Mouse (Mus musculus) stomach, embryonic 16.5 days (tissue): ENCODE results near the gene Tbc1d10a. TPM values are rescaled to one million over a fixed set of nuclear protein-coding genes. Genes with fewer than 3 reads are reported as not detected.
A peak's percentile ranks its signal among the peaks of the same experiment; 100 is the strongest.

Experiments
- ATAC-seq: fragments of 200-750 bp; cut with Nextera tagmentation; 2 replicates; pipeline ENCODE4 v1.8.0; 2017; ENCODE audit warnings: moderate number of reproducible peaks, moderate TSS enrichment; ENCODE audit not compliant: insufficient read depth, low FRiP score
- H3K27ac ChIP-seq: fragments of 300-500 bp; sonication (generic); 2 replicates; pipeline ENCODE4 v1.5.1; 2014; ENCODE audit warnings: low read length
- H3K27me3 ChIP-seq: fragments of 300-500 bp; sonication (generic); 2 replicates; pipeline ENCODE4 v1.6.1; 2014; ENCODE audit warnings: low read length, control low read depth, mixed read lengths; ENCODE audit not compliant: control insufficient read depth, insufficient read depth
- H3K36me3 ChIP-seq: fragments of 300-500 bp; sonication (generic); 2 replicates; pipeline ENCODE4 v1.6.1; 2014; ENCODE audit warnings: low read length; ENCODE audit not compliant: control insufficient read depth, insufficient read depth
- H3K4me1 ChIP-seq: fragments of 300-500 bp; sonication (generic); 2 replicates; pipeline ENCODE4 v1.6.1; 2014; ENCODE audit warnings: low read length, control low read depth, mixed read lengths; ENCODE audit not compliant: control insufficient read depth, insufficient read depth
- H3K4me2 ChIP-seq: fragments of 300-500 bp; sonication (generic); 2 replicates; pipeline ENCODE4 v1.6.1; 2014; ENCODE audit warnings: low read depth, low read length, mixed read lengths
- H3K4me3 ChIP-seq: fragments of 300-500 bp; sonication (generic); replicated peaks from 2 replicates; pipeline ENCODE4 v1.5.1; 2014; ENCODE audit warnings: mild to moderate bottlenecking, low read length
- H3K9ac ChIP-seq: fragments of 300-500 bp; sonication (generic); 2 replicates; pipeline ENCODE4 v1.6.1; 2014; ENCODE audit warnings: low read length
- H3K9me3 ChIP-seq: fragments of 300-500 bp; sonication (generic); replicated peaks from 2 replicates; pipeline ENCODE4 v1.6.1; 2016; ENCODE audit warnings: low read length, control low read depth; ENCODE audit not compliant: control insufficient read depth
- WGBS: fragments of 180-500 bp; shearing (Covaris S2); extraction: QIAGEN DNeasy Blood & Tissue Kit; methylation state at CpG from one replicate; pipeline ENCODE4 v1.1.7; 2014; 5-methylcytosine and 5-hydroxymethylcytosine counted together
- polyA plus RNA-seq: library from polyadenylated mRNA; unstranded; fragments of >200 nt; fragmentation: Nextera tagmentation; extraction: Ambion mirVana; gene quantifications from 2 replicates; pipeline ENCODE4 v1.2.1, GENCODE M21; 2015

Tbc1d10a gene
- 36.5 and 36.9 TPM in 2 replicates for polyA plus RNA-seq

- H3K27me3 ChIP-seq = no peaks in the 10 kb centered on the region
- no peaks in the 10 kb centered on the region for H3K9me3 ChIP-seq
- peak within 1 kb of the TSS; percentile 67 for H3K27ac ChIP-seq
- H3K9ac ChIP-seq = peak within 1 kb of the TSS; percentile 97
- peak; percentile 99 for ATAC-seq
- H3K4me1 ChIP-seq = peaks cover 41% of the 10 kb centered on the region
- 0 out of 2 replicates have a peak, but pooled peaks cover 1% of the 10 kb centered on the region for H3K36me3 ChIP-seq
- WGBS = under 1% methylated on average over 69 of the region's 71 CpGs
- peak within 1 kb of the TSS; percentile 86 for H3K4me2 ChIP-seq
- peak within 1 kb of the TSS; percentile 91 for H3K4me3 ChIP-seq
Observed at GRCm38 (mm10) chr11:4186486-4187317, at the start of gene Tbc1d10a. TSS of gene Tbc1d10a (plus strand) at chr11:4186789.

GRCm38 (mm10) chr11:4138964-4139363, 47.6 kb upstream of the Tbc1d10a start:
- Histone ChIP-seq H3K9ac (no peak overlapping the region), H3K36me3 (peaks cover 5% of the 10 kb centered on the region; the same call in 1 of the 2 replicates), H3K4me3 (no peak overlapping the region), H3K4me2 (no peak overlapping the region), H3K27me3 (no peaks in the 10 kb centered on the region), H3K9me3 (no peaks in the 10 kb centered on the region), H3K27ac (no peak overlapping the region), H3K4me1 (peaks cover 10% of the 10 kb centered on the region)
- 69% methylated on average over 2 of the region's 2 CpGs for WGBS
- no peak for ATAC-seq

DNA sequence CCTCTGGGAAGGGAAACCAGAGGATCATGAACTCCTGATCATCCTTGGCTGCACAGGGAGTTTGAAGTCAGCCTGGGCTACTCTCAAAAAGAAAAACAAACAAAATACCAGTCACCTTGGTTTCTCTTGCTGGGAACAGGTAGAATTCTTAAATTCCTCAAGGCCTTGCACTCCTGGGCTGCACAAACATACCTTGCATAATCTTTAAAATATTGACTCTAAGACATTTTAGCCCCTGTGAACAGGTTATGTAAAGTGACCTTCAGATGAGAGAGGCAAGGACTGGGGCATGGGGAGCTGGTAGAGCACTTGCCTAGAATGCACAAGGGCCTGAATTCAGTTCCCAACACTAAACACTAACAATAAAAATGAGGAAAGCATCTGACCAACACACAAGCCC, 45.1 kb upstream of the Tbc1d10a start:
- Histone ChIP-seq H3K27ac (no peak overlapping the region), H3K9me3 (no peaks in the 10 kb centered on the region), H3K27me3 (no peaks in the 10 kb centered on the region), H3K4me3 (no peak overlapping the region), H3K36me3 (peaks cover 5% of the 10 kb centered on the region; the same call in 1 of the 2 replicates), H3K4me1 (peaks cover under 1% of the 10 kb centered on the region; the same call in 1 of the 2 replicates), H3K4me2 (no peak overlapping the region), H3K9ac (no peak overlapping the region)
- no peak for ATAC-seq

DNA sequence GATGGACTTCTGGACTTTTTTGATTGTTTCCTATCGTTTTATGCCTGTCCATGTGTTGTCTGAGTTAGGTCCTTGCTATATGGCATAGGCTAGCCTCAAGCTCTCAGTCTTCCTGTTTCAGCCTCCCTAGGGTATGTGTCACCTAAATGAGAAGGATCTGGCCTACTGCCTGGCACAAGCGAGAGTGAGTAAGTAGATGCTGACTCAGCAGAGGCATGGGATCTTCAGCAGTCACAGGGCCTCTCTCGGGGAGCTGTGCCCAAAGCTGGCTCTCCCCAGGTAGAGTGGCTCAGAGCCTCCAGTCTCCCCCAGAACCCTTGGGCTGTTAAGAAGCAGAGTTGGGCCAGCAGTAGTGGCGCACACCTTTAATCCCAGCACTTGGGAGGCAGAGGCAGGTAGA, 44.2 kb upstream of the Tbc1d10a start:
- Histone ChIP-seq H3K4me3 (no peak overlapping the region), H3K4me2 (no peak overlapping the region), H3K36me3 (peaks cover 5% of the 10 kb centered on the region; the same call in 1 of the 2 replicates), H3K9me3 (no peaks in the 10 kb centered on the region), H3K4me1 (no peaks in the 10 kb centered on the region), H3K9ac (no peak overlapping the region), H3K27me3 (no peaks in the 10 kb centered on the region), H3K27ac (no peak overlapping the region)
- ATAC-seq = no peak
- 91% methylated on average over 4 of the region's 4 CpGs for WGBS

GRCm38 (mm10) chr11:4143281-4144062, 43.1 kb upstream of the Tbc1d10a start:
- Histone ChIP-seq H3K4me2 (no peak overlapping the region), H3K27ac (no peak overlapping the region), H3K9ac (no peak overlapping the region), H3K4me1 (no peaks in the 10 kb centered on the region), H3K9me3 (no peaks in the 10 kb centered on the region), H3K27me3 (no peaks in the 10 kb centered on the region), H3K4me3 (no peak overlapping the region), H3K36me3 (peaks cover 5% of the 10 kb centered on the region; the same call in 1 of the 2 replicates)
- 88% methylated on average over 21 of the region's 21 CpGs for WGBS
- ATAC-seq = no peak

DNA sequence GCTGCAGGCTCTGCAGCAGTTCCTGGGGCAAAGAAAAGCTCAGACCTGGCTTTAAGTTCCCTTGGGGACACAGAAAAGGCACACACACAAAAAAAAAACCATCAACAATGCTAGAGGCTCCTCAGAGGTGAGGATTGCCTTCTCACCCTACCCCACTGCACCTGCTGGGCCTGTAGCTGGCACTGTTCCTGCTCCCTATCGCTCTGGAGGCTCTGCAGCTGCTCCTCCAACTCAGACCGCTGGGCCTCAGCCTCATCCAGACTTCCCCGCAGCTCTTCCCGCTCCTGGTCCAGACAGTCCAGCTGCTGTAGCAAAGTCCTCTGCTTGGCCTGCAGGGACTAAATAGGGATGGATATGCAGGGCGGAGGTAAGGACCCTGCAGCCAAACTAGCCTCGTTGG, 40.2 kb upstream of the Tbc1d10a start:
- H3K4me2 ChIP-seq = no peak overlapping the region
- H3K27me3 ChIP-seq = no peaks in the 10 kb centered on the region
- H3K27ac ChIP-seq = no peak overlapping the region
- ATAC-seq = no peak
- 63% methylated on average over 6 of the region's 6 CpGs for WGBS
- no peaks in the 10 kb centered on the region for H3K4me1 ChIP-seq
- no peak overlapping the region for H3K9ac ChIP-seq
- H3K9me3 ChIP-seq = no peaks in the 10 kb centered on the region
- H3K36me3 ChIP-seq = no peaks in the 10 kb centered on the region; the same call in 1 of the 2 replicates
- H3K4me3 ChIP-seq = no peak overlapping the region

DNA sequence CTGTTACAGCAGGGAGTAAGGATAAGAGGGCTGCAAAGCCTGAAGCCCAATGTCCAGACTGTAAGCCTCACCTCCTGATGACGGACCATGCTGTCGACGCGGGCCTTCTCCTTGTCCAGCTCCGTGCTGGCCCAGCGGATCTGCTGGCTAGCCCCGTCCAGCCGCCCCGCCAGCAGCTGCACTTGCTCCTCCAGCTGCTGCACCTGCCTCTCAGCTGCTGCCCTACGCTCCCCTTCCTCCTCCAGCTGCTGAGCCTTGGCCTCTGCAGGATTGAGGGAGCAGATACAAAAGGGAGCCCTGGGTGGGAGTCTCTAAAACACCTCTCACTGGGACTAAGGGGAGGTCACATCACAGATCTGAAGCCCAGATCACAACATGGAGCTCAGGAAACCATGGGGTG, 39.5 kb upstream of the Tbc1d10a start:
- Histone ChIP-seq H3K9ac (no peak overlapping the region), H3K4me3 (no peak overlapping the region), H3K27ac (no peak overlapping the region), H3K27me3 (no peaks in the 10 kb centered on the region), H3K4me1 (no peaks in the 10 kb centered on the region), H3K9me3 (no peaks in the 10 kb centered on the region), H3K36me3 (no peaks in the 10 kb centered on the region; the same call in 1 of the 2 replicates), H3K4me2 (no peak overlapping the region)
- 79% methylated on average over 10 of the region's 10 CpGs for WGBS
- ATAC-seq = no peak

- Histone ChIP-seq H3K4me2 (no peak overlapping the region), H3K4me3 (no peak overlapping the region), H3K36me3 (no peaks in the 10 kb centered on the region), H3K27me3 (no peaks in the 10 kb centered on the region), H3K27ac (no peak overlapping the region), H3K9ac (no peak overlapping the region), H3K4me1 (no peaks in the 10 kb centered on the region), H3K9me3 (no peaks in the 10 kb centered on the region)
- no peak for ATAC-seq
- WGBS = 90% methylated on average over 5 of the region's 5 CpGs
Observed at GRCm38 (mm10) chr11:4148120-4148519, 38.5 kb upstream of the Tbc1d10a start.
